Mouse (Mus musculus) intestine, embryonic 15.5 days (tissue): Measurements from ENCODE around the gene Nrbf2. TPM values are rescaled to one million over a fixed set of nuclear protein-coding genes. Genes with fewer than 3 reads are reported as not detected.

ENCODE experiments used
- ATAC-seq: fragments of 200-750 bp; cut with Nextera tagmentation; 2 replicates; pipeline ENCODE4 v1.8.0; 2017; ENCODE audit warnings: moderate TSS enrichment, moderate library complexity
- H3K27ac ChIP-seq: fragments of 300-500 bp; sonication (generic); 2 replicates; pipeline ENCODE4 v1.5.1; 2015; ENCODE audit warnings: mild to moderate bottlenecking, inconsistent platforms
- H3K27me3 ChIP-seq: fragments of 300-500 bp; sonication (generic); replicated peaks from 2 replicates; pipeline ENCODE4 v1.6.1; 2015; ENCODE audit warnings: inconsistent platforms
- H3K36me3 ChIP-seq: fragments of 300-500 bp; sonication (generic); 2 replicates; pipeline ENCODE4 v1.6.1; 2015; ENCODE audit warnings: inconsistent platforms
- H3K4me1 ChIP-seq: fragments of 300-500 bp; sonication (generic); replicated peaks from 2 replicates; pipeline ENCODE4 v1.6.1; 2015; ENCODE audit warnings: inconsistent platforms
- H3K4me2 ChIP-seq: fragments of 300-500 bp; sonication (generic); replicated peaks from 2 replicates; pipeline ENCODE4 v1.6.1; 2015; ENCODE audit warnings: mild to moderate bottlenecking, inconsistent platforms
- H3K4me3 ChIP-seq: fragments of 300-500 bp; sonication (generic); replicated peaks from 2 replicates; pipeline ENCODE4 v1.5.1; 2015; ENCODE audit warnings: inconsistent platforms
- H3K9ac ChIP-seq: fragments of 300-500 bp; sonication (generic); 2 replicates; pipeline ENCODE4 v1.6.1; 2015; ENCODE audit warnings: inconsistent platforms
- H3K9me3 ChIP-seq: fragments of 300-500 bp; sonication (generic); 2 replicates; pipeline ENCODE4 v1.6.1; 2016; ENCODE audit warnings: inconsistent platforms
- WGBS: fragments of 180-500 bp; shearing (Covaris S2); methylation state at CpG from one replicate; pipeline ENCODE4 v1.1.7; 2015; 5-methylcytosine and 5-hydroxymethylcytosine counted together
- polyA plus RNA-seq: library from polyadenylated mRNA; unstranded; fragments of >200 nt; fragmentation: Nextera tagmentation; extraction: Ambion mirVana; gene quantifications from 2 replicates; pipeline ENCODE4 v1.2.1, GENCODE M21; 2015

Nrbf2 gene
- polyA plus RNA-seq, 1 experiment from 2014 or later = 34.3 TPM

DNA sequence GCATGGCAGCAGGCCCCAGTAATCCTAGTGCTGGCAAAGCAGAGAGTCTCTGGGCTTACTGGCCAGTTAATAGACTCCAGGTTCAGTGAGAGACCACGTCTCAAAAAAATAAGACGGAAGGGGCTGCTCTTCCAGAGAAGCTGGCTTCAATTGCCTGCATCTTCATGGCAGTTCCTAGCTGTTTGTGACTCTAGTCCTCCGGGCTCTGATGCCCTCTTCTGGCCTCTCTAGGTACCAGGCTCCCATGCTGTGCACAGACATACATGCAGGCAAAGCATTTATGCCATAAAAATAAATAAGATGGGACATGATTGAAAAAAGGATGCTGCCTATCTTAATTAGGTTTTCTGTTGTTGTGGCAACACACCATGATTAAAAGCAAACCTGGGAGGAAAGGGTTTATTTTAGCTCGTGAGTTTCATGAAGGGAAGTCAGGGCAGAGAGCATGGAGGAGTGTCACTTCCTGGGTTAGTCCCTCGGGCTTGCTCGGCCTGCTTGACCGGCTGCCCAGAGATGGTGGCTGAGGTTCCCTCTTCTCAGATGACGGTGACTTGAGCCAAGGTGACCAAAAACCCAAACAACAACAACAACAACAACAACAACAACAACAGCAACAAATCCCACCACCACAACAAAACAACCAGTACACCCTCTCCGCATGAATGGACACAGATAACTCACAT, 26.3 kb upstream of the Nrbf2 start:
- ATAC-seq = peak; percentile 75
- no peak overlapping the region for H3K4me3 ChIP-seq
- no peak overlapping the region for H3K4me2 ChIP-seq
- H3K36me3 ChIP-seq = no peaks in the 10 kb centered on the region
- no peak overlapping the region for H3K27ac ChIP-seq
- no peaks in the 10 kb centered on the region for H3K4me1 ChIP-seq
- no peaks in the 10 kb centered on the region for H3K27me3 ChIP-seq
- 21% methylated on average over 9 of the region's 9 CpGs for WGBS
- no peak overlapping the region for H3K9ac ChIP-seq
- no peaks in the 10 kb centered on the region for H3K9me3 ChIP-seq

DNA sequence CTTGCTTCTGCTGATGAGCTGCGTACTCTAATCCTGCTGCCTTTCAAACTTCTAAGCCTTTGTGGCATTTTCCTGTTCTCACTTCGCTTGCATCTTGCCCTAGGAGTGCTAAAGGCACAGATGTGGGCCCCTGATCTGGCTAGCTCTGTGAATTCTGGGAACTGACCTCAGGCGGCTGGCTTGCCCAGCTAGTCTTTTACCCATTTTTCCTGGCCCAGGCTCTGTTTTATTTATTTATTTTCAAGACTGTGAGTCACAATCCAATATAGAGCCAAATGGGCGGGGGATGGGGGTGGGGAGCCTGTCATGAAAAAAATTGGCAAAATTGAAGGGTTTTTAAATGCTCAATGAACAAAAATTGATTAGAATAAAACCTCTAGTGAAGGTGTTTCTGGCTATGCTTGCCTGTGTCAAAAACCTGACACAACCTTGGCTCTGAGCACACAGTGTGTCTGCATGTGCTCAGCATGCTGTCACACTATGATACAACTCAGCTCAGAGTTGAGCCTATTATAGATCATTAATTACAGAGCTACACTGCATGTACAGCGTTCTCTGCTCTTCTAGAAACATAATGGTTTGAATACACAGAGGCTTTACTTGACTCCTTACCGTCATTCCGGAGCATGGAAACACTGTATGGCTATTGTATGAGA, 24.5 kb upstream of the Nrbf2 start:
- no peaks in the 10 kb centered on the region for H3K4me1 ChIP-seq
- no peaks in the 10 kb centered on the region for H3K27me3 ChIP-seq
- H3K36me3 ChIP-seq = no peaks in the 10 kb centered on the region
- no peak overlapping the region for H3K27ac ChIP-seq
- no peak overlapping the region for H3K4me3 ChIP-seq
- H3K4me2 ChIP-seq = no peak overlapping the region
- 82% methylated on average over 7 of the region's 7 CpGs for WGBS
- no peak for ATAC-seq
- no peak overlapping the region for H3K9ac ChIP-seq
- H3K9me3 ChIP-seq = no peaks in the 10 kb centered on the region

DNA sequence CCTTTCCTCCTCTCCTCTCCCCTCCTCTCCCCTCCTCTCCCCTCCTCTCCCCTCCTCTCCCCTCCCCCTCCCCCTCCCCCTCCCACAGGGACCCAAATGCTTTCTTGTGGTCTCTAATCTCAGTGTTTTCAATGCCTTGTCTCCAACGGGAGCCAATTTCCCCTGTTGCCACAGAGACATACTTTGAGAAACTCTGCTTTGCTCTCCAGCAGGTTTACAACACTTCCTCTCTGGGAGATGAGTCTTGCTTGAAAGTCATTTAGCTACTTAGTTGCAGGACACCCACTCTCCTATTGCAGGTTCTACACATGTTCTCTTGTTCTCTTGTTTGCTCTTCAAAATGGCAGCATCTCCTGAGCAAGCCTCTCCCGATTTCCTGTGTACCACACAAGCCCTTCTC, 17.2 kb upstream of the Nrbf2 start:
- Histone ChIP-seq H3K9ac (no peak overlapping the region), H3K4me1 (no peaks in the 10 kb centered on the region), H3K4me2 (no peak overlapping the region), H3K9me3 (no peaks in the 10 kb centered on the region), H3K27ac (no peak overlapping the region), H3K27me3 (no peaks in the 10 kb centered on the region), H3K4me3 (no peak overlapping the region), H3K36me3 (no peaks in the 10 kb centered on the region)
- 40% methylated on average over 2 of the region's 2 CpGs for WGBS
- no peak for ATAC-seq

DNA sequence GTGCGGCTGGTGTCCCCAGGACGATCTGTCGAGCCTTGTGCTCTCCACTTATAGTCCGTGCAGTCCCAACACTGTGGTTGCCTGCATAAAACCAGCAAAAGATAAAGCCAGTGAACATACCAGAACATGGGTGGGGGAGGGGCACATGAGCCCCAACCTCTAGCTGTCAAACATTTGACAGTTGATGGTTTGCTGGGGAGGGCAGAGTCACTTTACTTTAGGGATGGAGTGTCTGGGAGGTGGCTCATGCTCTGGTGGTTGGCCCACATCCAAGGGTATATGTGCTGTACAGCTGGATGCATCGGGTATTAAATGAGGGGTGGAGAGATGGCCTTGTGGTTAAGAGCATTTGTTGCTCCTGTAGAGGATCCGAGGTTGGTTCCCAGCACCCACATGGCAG, 15.9 kb upstream of the Nrbf2 start:
- Histone ChIP-seq H3K4me2 (no peak overlapping the region), H3K27ac (no peak overlapping the region), H3K36me3 (no peaks in the 10 kb centered on the region), H3K4me1 (no peaks in the 10 kb centered on the region), H3K4me3 (no peak overlapping the region), H3K9ac (no peak overlapping the region), H3K27me3 (no peaks in the 10 kb centered on the region), H3K9me3 (no peaks in the 10 kb centered on the region)
- WGBS = 91% methylated on average over 6 of the region's 6 CpGs
- ATAC-seq = no peak

DNA sequence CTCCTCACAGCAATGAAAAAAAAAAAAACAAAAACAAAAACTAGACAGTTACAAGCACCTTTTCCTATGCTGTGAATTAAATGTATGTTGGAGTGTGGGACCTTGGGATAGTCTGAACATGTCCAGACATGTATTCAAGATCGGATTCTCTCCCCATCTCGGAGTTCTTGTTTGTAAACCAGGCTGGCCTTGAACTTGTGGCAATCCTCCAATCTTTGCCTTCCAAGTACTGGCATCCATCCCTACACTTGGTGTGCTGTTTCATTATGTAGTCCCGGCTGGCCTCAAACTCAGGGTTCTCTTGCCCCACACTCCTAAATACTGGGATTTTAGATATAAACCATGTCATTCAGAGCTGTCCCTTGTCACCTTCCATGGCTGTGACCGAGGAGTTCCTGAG, 14.2 kb upstream of the Nrbf2 start:
- 69% methylated on average over 4 of the region's 4 CpGs for WGBS
- Histone ChIP-seq H3K4me3 (no peak overlapping the region), H3K36me3 (no peaks in the 10 kb centered on the region), H3K9ac (no peak overlapping the region), H3K4me1 (no peaks in the 10 kb centered on the region), H3K9me3 (no peaks in the 10 kb centered on the region), H3K27ac (no peak overlapping the region), H3K4me2 (no peak overlapping the region), H3K27me3 (no peaks in the 10 kb centered on the region)
- no peak for ATAC-seq

DNA sequence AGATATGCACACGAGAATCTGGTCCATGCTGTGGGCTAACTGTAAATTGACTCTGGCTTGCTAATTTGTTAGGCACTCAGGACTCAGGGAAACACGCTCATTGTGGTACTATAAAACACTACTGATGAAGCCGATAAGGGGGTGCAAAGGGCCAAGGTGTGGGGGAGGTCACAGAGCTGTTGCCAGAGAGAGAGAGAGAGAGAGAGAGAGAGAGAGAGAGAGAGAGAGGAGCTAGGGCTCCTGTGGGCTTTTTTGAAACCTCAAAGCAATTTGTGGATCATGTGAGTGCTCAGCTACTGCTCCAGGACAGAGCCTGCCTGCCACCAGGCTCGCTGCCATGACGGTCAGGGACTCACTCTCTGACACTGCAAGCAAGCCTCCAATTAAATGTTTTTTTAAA, 13.8 kb upstream of the Nrbf2 start:
- H3K4me3 ChIP-seq = no peak overlapping the region
- H3K27ac ChIP-seq = no peak overlapping the region
- H3K4me2 ChIP-seq = no peak overlapping the region
- WGBS = 39% methylated on average over 5 of the region's 5 CpGs
- H3K27me3 ChIP-seq = no peaks in the 10 kb centered on the region
- no peak for ATAC-seq
- H3K9ac ChIP-seq = no peak overlapping the region
- H3K9me3 ChIP-seq = no peaks in the 10 kb centered on the region
- H3K36me3 ChIP-seq = no peaks in the 10 kb centered on the region
- H3K4me1 ChIP-seq = no peaks in the 10 kb centered on the region

DNA sequence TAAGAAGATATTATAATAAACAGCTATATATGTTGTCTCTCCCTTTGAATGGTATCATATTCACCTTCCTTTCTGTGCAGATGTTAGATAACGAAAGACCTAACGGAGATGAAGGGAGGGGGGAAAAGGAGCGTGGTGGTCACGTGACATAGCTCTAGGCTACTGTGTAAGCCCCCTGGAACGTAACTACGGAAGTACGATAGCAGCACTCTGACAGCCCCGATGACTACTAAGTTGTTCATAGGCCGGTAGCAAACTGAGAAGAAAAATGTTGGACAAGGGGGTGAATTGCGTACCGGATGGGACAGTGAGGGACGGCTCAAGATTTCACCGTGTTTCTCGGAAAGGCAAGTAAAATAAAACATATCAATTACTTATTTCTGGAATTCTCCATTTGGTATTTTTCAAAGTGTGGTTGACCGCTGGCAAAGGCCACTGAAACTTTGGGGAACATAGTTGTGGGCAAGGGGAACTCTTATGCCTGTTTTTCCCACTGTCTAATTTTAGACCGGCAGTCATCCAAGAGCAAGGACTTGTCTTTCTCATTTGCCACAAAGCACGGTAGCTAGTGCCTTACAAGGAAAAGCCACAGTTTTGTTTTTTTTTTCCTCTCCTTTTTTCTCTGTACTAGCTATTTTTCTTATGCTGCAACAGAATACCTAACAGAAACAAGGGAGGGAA, 12.2 kb upstream of the Nrbf2 start:
- no peak overlapping the region for H3K27ac ChIP-seq

DNA sequence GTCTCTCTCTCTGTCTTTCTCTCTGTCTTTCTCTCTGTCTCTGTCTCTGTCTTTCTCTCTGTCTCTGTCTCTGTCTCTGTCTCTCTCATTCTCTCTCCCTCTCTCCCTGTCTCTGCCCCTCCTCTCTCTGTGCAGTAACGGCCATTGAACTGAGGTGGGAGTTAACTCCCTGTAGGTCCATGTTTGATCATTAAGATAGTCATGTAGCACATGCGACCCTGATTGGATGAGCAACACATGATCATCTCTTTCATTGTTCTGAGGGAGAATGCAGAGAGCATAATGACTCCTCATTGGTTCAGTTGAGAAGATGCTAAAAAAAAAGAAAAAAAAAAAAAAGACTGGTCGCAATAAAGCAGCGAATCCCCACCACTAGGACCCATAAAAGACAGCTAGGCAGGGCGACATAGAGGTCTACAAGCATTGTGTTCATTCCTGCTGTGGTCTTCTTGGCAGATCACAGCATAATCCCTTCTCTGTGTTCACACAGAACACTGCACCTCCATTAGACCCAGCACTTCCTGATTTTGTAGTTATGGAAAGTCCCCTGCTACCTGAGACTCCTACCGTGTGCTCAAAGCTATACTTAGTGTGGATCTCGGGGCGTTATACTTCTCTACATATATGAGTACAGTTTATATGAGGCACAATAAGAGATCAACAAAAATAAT, 11.5 kb upstream of the Nrbf2 start:
- Histone ChIP-seq H3K9me3 (no peaks in the 10 kb centered on the region), H3K36me3 (no peaks in the 10 kb centered on the region), H3K4me1 (no peaks in the 10 kb centered on the region), H3K27me3 (no peaks in the 10 kb centered on the region), H3K4me3 (no peak overlapping the region), H3K4me2 (no peak overlapping the region), H3K9ac (no peak overlapping the region), H3K27ac (no peak overlapping the region)
- no peak for ATAC-seq
- 86% methylated on average over 8 of the region's 8 CpGs for whole genome bisulfite sequencing

More for the DNA sequence above, 12.2 kb upstream of the Nrbf2 start:
- Histone ChIP-seq H3K36me3 (no peaks in the 10 kb centered on the region), H3K4me2 (no peak overlapping the region), H3K4me3 (no peak overlapping the region), H3K9ac (no peak overlapping the region), H3K4me1 (no peaks in the 10 kb centered on the region), H3K27me3 (no peaks in the 10 kb centered on the region), H3K9me3 (no peaks in the 10 kb centered on the region)
- ATAC-seq = no peak
- whole genome bisulfite sequencing = 89% methylated on average over 17 of the region's 17 CpGs

DNA sequence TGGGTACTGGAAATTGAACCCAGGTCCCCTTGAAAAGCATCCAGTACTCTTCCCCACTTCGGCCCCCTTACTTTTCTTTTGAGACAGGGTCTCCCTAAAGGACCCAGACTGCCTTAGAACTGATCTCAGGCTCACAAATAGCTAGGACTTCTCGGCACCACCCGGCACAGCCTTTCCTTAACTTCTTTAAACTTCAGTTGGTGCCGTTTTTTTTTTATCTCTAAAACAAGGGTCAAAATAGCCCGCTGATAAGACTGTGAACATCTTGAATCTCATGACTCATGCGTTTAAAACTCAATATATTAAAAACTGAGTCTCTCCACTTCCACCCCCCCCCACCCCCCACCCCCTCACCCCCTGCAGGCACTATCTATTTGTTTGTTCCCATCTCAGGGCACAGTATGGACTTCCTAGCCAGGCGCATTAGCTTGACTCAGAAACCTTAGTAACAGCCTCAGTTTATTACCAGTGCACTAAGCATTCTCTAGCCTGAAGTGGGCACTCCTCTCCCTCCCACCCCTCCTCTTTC, 10.9 kb upstream of the Nrbf2 start:
- WGBS = 75% methylated on average over 7 of the region's 7 CpGs
- H3K36me3 ChIP-seq = no peaks in the 10 kb centered on the region
- H3K4me1 ChIP-seq = no peaks in the 10 kb centered on the region
- no peak for ATAC-seq
- no peak overlapping the region for H3K9ac ChIP-seq
- no peak overlapping the region for H3K27ac ChIP-seq
- no peaks in the 10 kb centered on the region for H3K9me3 ChIP-seq
- no peak overlapping the region for H3K4me2 ChIP-seq
- no peaks in the 10 kb centered on the region for H3K27me3 ChIP-seq
- no peak overlapping the region for H3K4me3 ChIP-seq

DNA sequence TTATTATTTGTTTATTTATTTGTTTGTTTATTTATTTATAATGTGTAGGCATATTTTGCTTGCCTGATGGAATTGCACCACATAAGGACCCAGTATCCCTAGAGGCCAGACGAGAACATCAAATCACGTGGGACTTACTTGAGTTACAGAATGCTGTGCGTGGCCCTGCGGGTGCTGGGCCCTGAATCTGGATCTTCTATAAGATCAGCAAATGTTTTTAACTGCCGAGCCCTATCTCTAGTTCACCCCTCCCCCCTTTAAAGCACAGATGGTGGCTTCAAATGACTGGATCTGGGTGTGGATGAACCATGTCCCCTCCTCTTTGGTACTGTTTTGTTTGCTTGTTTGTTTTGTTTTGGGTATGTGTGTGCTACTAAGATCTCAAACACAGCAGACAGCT, 10.2 kb upstream of the Nrbf2 start:
- no peak for ATAC-seq
- WGBS = 69% methylated on average over 5 of the region's 5 CpGs

DNA sequence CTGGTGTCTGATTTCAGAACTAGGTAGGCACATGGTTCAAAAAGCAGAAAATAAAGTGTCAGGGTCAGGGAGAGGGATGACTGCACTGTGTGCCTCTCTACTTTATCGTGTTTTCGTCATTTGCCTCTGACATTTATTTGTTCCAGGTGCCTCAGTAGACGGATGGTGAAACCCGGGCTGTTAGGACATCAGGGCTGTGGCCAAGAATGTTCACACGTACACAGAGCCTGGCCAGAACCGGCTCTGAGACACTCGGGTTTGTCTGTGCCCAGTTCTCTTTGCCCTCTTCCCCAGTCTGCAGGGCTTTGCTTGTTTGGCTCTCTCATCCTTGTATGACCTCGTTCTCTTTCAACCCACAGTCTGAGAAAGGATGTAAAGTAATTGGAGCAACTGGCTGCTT, 6.0 kb upstream of the Nrbf2 start:
- Histone ChIP-seq H3K4me2 (no peak overlapping the region), H3K9me3 (no peaks in the 10 kb centered on the region), H3K36me3 (no peaks in the 10 kb centered on the region), H3K4me3 (no peak overlapping the region), H3K4me1 (no peaks in the 10 kb centered on the region), H3K27ac (no peak overlapping the region), H3K9ac (no peak overlapping the region), H3K27me3 (no peaks in the 10 kb centered on the region)
- 44% methylated on average over 8 of the region's 8 CpGs for WGBS
- ATAC-seq = no peak

More for the DNA sequence above, 10.2 kb upstream of the Nrbf2 start:
- Histone ChIP-seq H3K4me2 (no peak overlapping the region), H3K4me3 (no peak overlapping the region), H3K27ac (no peak overlapping the region), H3K9ac (no peak overlapping the region), H3K27me3 (no peaks in the 10 kb centered on the region), H3K4me1 (no peaks in the 10 kb centered on the region), H3K36me3 (no peaks in the 10 kb centered on the region), H3K9me3 (no peaks in the 10 kb centered on the region)

DNA sequence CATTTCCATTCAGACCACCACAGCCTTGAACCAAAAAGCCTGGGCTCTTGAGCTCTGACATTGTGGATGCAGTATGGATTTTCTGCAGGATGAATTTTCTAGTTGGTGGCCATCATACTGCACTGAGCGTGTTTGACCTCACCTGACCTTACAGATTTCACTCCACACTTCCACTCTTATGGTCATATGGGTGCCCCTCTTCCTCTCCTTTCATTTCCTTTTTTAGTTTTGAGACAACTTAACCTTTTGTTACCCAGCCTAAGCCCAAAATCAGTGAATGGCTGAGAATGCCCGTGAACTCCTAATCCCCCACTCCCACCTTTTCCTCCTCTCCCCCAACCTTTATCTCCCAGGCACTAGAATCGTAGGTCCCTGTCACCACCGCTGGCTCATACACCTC, 5.5 kb upstream of the Nrbf2 start:
- 69% methylated on average over 4 of the region's 4 CpGs for WGBS
- Histone ChIP-seq H3K4me1 (no peaks in the 10 kb centered on the region), H3K9ac (no peak overlapping the region), H3K4me3 (no peak overlapping the region), H3K4me2 (no peak overlapping the region), H3K9me3 (no peaks in the 10 kb centered on the region), H3K27ac (no peak overlapping the region), H3K36me3 (no peaks in the 10 kb centered on the region), H3K27me3 (no peaks in the 10 kb centered on the region)
- ATAC-seq = no peak
